Mouse (Mus musculus): ENCODE results near the gene Cwc22.

Cwc22 gene

DNA sequence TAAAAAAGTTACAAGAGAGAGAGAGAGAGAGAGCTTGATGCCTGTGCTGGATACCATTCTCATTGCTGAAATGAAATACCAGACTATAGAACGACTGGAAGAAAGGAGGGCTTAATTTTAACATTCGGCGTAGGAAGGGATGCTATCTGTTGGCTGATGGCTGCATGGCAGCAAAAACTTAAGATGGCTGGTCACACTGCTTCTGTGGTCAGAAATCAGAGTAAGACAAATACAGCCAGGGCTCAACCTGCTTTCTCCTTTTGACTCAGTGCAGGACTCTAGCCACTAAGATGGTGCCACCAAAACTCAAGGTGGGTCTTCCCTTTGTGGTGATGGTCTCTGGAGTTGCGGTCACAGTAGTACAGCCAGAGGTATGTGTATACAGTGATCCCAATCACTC is 70.7 kb downstream of the Cwc22 start:
- no peak for DNase-seq (ENCODE audit: low spot score in 2 of 2)

- DNase-seq (ENCODE audit: low spot score in 2 of 2), result no peak
Observed at GRCm38 (mm10) chr2:77874678-77875077, 71.5 kb downstream of the Cwc22 start.

- no peak for DNase-seq (ENCODE audit: low spot score in 2 of 2)
Observed at GRCm38 (mm10) chr2:77873806-77874205, 72.4 kb downstream of the Cwc22 start.

- DNase-seq (ENCODE audit: low spot score in 2 of 2), result no peak
Observed at GRCm38 (mm10) chr2:77872676-77873075, 73.5 kb downstream of the Cwc22 start.

DNA sequence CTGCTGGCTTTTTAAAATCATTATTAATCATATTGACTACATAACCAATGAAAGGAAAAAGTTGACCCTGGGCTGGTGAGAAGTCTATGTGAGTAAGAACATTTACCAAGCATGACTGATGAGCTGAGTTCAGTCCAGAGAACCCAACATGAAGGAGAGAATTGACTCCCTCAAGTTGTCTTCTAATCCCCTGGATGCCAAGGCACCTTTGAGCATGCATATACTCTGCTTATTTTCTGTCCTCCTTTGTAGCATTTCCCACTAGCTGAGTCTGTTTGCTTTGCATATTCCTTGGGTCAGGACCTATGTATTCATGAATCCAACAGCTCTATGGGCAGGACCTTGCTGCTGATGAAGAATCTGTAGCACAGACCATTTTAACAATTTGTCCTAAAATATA is 75.0 kb downstream of the Cwc22 start:
- no peak for DNase-seq (ENCODE audit: low spot score in 2 of 2)

DNA sequence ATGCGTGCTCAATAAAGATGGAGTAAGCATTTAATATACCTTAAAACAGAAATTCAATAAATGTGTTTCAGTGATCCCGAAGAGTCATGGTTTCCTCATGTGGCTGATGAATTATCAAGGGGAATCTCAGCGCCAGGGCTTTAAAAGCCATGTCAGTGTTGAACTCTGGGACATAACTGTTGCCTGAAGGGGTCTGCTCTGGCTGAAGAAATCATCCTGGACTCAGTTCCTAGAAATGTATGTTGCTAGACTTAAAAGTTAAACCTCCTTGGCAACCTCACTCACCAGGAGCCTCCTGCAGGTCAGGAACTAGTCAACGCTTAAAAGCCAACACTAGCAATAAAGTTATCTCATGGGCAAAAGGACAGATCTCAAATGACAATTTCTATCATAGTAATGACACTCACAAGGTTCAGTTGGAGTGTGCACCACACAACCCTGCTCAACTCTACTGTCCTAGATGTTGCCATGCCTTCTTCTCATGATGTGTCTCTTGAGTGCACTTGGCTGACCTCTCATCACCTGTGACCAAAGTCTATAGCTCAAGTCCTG is 76.4 kb downstream of the Cwc22 start:
- no peak for DNase-seq (ENCODE audit: low spot score in 2 of 2)

GRCm38 (mm10) chr2:77863934-77864333 is 82.2 kb downstream of the Cwc22 start:
- DNase-seq (ENCODE audit: low spot score in 2 of 2), result no peak

DNA sequence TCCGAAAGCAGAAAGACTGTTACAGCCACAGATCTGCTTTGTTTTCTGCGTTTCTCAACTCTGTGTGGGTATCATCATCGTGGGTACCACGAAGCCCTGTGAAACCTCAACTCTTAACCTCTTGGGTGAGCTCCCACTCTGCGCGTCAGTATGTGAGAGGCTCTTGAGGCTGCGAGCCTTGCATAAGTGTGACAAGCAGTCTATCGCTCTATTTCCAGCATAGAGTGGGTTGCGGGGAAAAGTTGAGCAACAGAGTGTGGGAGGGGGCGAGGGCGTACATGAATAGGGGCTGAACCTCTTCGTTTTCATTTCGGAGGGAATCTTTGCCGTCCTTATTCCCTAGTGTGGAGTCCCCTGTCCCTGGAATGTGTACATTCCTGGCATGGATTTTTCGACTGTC is 82.7 kb downstream of the Cwc22 start:
- no peak for DNase-seq (ENCODE audit: low spot score in 2 of 2)

- no peak for DNase-seq (ENCODE audit: low spot score in 2 of 2)
Observed at GRCm38 (mm10) chr2:77841464-77841863, 104.7 kb downstream of the Cwc22 start.

GRCm38 (mm10) chr2:77839587-77839986 is 106.6 kb downstream of the Cwc22 start:
- DNase-seq (ENCODE audit: low spot score in 2 of 2), result no peak

- no peak for DNase-seq (ENCODE audit: low spot score in 2 of 2)
Observed at GRCm38 (mm10) chr2:77838688-77839087, 107.5 kb downstream of the Cwc22 start.

- DNase-seq (ENCODE audit: low spot score in 2 of 2), result no peak
Observed at GRCm38 (mm10) chr2:77835781-77836180, 110.4 kb downstream of the Cwc22 start.
